Mouse (Mus musculus) cortical plate, adult 2 months (tissue): ENCODE results near the gene Sidt1.

ENCODE experiments used
- CTCF ChIP-seq: fragments of 200-500 bp; IDR thresholded peaks from 2 replicates; pipeline ENCODE4 v1.5.1; 2011; ENCODE audit warnings: mild to moderate bottlenecking, control low read depth, low read length; ENCODE audit not compliant: insufficient read depth; ENCODE audit errors: extremely low read depth
- POLR2A ChIP-seq: fragments of 200-500 bp; IDR thresholded peaks from 2 replicates; pipeline ENCODE4 v1.6.1; 2011; ENCODE audit warnings: mild to moderate bottlenecking, low read length, control low read depth; ENCODE audit not compliant: insufficient read depth; ENCODE audit errors: extremely low read depth

GRCm38 (mm10) chr16:44316350-44316749 lies 16.6 kb downstream of the Sidt1 start:
- no peak for TF ChIP-seq CTCF
- no peak for TF ChIP-seq POLR2A
